Mouse (Mus musculus) spleen, adult 2 months (tissue): Measurements from ENCODE around the gene Cass4.

Source experiments
- CTCF ChIP-seq: fragments of 200-500 bp; IDR thresholded peaks from 2 replicates; pipeline ENCODE4 v1.5.1; 2011; ENCODE audit warnings: mild to moderate bottlenecking, inconsistent platforms; ENCODE audit not compliant: insufficient read depth, insufficient read length, insufficient replicate concordance; ENCODE audit errors: extremely low read depth
- POLR2A ChIP-seq: fragments of 200-500 bp; IDR thresholded peaks from 2 replicates; pipeline ENCODE4 v1.6.1; 2011; ENCODE audit warnings: low read depth, low read length, inconsistent platforms

GRCm38 (mm10) chr2:172413273-172413672 lies 19.7 kb downstream of the Cass4 start:
- TF ChIP-seq CTCF (no peak), POLR2A (no peak)
